Mouse (Mus musculus) forebrain, embryonic 10.5 days (tissue): ENCODE measurements around the gene Agk. TPM values are rescaled to one million over a fixed set of nuclear protein-coding genes. Genes with fewer than 3 reads are reported as not detected.
A peak's percentile ranks its signal among the peaks of the same experiment; 100 is the strongest.

ENCODE experiments used
- DNase-seq: peaks from one replicate; pipeline ENCODE4 v3.0.0-alpha.2; 2017; ENCODE audit warnings: low spot score; ENCODE audit errors: extremely low spot score
- H3K27ac ChIP-seq: fragments of 300-500 bp; sonication (generic); 2 replicates; pipeline ENCODE4 v1.5.1; 2016; ENCODE audit warnings: mild to moderate bottlenecking
- H3K27me3 ChIP-seq: fragments of 300-500 bp; sonication (generic); 2 replicates; pipeline ENCODE4 v1.6.1; 2016; ENCODE audit warnings: mild to moderate bottlenecking; ENCODE audit not compliant: poor library complexity, severe bottlenecking
- H3K36me3 ChIP-seq: fragments of 300-500 bp; sonication (generic); replicated peaks from 2 replicates; pipeline ENCODE4 v1.6.1; 2016; ENCODE audit warnings: mild to moderate bottlenecking, moderate library complexity
- H3K4me1 ChIP-seq: fragments of 300-500 bp; sonication (generic); 2 replicates; pipeline ENCODE4 v1.6.1; 2016
- H3K4me3 ChIP-seq: fragments of 300-500 bp; sonication (generic); 2 replicates; pipeline ENCODE4 v1.5.1; 2016; ENCODE audit warnings: mild to moderate bottlenecking, moderate library complexity
- H3K9me3 ChIP-seq: fragments of 300-500 bp; sonication (generic); 2 replicates; pipeline ENCODE4 v1.6.1; 2016; ENCODE audit warnings: mild to moderate bottlenecking, moderate library complexity
- WGBS: fragments of 180-500 bp; shearing (Covaris S2); methylation state at CpG from one replicate; pipeline ENCODE4 v1.1.7; 2016; 5-methylcytosine and 5-hydroxymethylcytosine counted together
- polyA plus RNA-seq: library from polyadenylated mRNA; unstranded; fragments of >200 nt; fragmentation: Nextera tagmentation; extraction: Ambion mirVana; gene quantifications from 2 replicates; pipeline ENCODE4 v1.2.1, GENCODE M21; 2016

The Agk gene
- polyA plus RNA-seq, 1 experiment from 2014 or later, result 46.7 TPM

DNA sequence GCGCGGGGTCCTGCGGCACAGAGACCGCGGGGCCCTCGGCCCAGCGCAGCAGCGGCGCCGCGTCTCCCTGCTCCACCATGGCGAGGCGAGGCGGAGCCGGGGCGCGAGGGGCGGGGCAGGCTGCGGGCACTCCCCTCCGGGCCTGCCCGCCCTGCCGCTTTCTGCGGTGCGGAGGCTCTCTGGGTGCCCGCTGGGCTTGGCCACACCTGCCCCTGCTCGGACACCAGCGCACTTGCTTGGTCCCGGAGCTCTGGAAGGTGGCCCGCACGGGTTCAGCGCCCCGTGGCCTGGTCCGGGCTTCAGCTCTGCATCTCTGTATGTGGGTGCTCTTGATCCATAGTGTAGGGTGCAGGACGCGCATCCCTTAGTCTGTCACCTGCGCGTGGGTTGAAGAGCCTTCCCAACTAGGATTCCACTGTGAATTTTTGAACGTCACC lies 111.1 kb downstream of the Agk start, which contains the start of gene E330009J07Rik:
Gene E330009J07Rik (minus strand): TSS at position 89 of the 437 bp plus-strand sequence.
- H3K27me3 ChIP-seq, result peaks cover 31% of the 10 kb centered on the region
- DNase-seq, result peak; percentile 76
- WGBS, result under 1% methylated on average over 38 of the region's 38 CpGs
- H3K36me3 ChIP-seq, result no peaks in the 10 kb centered on the region
- H3K9me3 ChIP-seq, result no peaks in the 10 kb centered on the region
- peaks cover 23% of the 10 kb centered on the region for H3K4me1 ChIP-seq
- H3K27ac ChIP-seq, result peak within 1 kb of the TSS; percentile 96
- H3K4me3 ChIP-seq, result peak within 1 kb of the TSS; percentile 93

DNA sequence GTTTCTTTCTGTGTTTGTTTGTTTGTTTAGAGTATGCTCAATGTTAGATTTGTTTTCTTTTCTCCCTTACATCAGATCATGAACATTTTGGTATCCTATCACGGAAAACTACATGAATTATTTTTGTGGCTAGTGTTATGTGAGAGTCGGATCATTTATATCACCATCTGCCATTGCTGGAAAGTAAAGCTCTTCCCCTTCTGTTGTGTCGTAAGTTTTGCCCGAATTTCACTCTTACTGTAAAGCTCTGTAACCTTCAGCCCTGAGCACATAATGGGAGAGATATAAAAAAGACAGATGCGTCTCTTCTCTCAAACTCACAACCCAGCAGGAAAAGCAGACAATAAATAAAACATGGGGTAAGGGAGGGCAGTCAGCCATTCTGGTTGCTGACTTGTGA lies 114.0 kb downstream of the Agk start, which contains the start of gene Wee2:
Gene Wee2 (plus strand): TSS at position 153 of the 400 bp plus-strand sequence.
- peaks cover 44% of the 10 kb centered on the region for H3K27me3 ChIP-seq
- H3K4me3 ChIP-seq, result no peak within 1 kb of the TSS
- H3K4me1 ChIP-seq, result peaks cover 18% of the 10 kb centered on the region
- no peak for DNase-seq
- H3K9me3 ChIP-seq, result no peaks in the 10 kb centered on the region
- WGBS, result 86% methylated on average over 5 of the region's 5 CpGs
- H3K27ac ChIP-seq, result no peak within 1 kb of the TSS
- H3K36me3 ChIP-seq, result no peaks in the 10 kb centered on the region

DNA sequence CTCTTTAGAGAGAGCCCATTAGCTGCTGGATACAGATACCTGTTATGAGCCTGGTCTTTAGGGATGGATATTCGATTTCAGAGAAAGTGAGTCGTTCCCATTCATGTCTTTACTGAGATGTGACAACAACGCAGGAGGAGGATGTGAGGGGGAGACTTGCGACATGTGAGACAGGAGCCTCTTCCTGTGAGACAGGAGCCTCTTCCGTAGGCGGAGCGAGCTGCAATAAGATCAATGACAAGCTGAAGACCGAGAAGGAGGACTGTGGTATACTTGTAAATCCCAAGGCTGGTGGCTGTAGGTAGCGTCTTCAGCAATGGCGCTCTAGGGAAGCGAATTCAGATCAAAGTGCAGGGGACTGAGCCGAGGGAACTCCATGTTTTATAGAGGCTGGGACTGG lies 114.8 kb downstream of the Agk start:
- no peak for DNase-seq
- WGBS, result 55% methylated on average over 12 of the region's 12 CpGs
- no peak overlapping the region for H3K27ac ChIP-seq
- H3K4me3 ChIP-seq, result no peak overlapping the region
- H3K27me3 ChIP-seq, result peaks cover 44% of the 10 kb centered on the region
- H3K36me3 ChIP-seq, result no peaks in the 10 kb centered on the region
- no peaks in the 10 kb centered on the region for H3K9me3 ChIP-seq
- H3K4me1 ChIP-seq, result peaks cover 10% of the 10 kb centered on the region

DNA sequence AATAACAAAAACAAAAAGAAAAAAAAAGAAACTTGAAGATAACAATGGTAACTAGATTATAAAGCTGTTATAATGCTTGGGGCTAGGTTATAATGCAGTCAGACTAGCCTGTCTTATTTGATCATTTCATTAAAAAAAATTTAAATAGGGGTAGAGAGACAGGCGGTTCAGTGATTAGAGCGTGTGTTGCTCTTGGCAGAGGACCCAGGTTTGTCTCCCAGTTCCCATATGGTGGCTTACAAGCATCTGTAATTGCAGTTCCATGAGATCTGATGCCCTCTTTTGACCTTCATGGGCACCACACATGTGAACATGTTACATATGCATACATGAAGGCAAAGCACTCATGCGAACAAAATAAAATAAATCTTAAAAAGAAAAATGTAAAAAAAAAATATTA lies 116.3 kb downstream of the Agk start:
- H3K36me3 ChIP-seq, result no peaks in the 10 kb centered on the region
- H3K9me3 ChIP-seq, result no peaks in the 10 kb centered on the region
- peaks cover 2% of the 10 kb centered on the region; the same call in 1 of the 2 replicates for H3K4me1 ChIP-seq
- WGBS, result 80% methylated on average over 3 of the region's 3 CpGs
- peaks cover 44% of the 10 kb centered on the region for H3K27me3 ChIP-seq
- no peak overlapping the region for H3K4me3 ChIP-seq
- no peak for DNase-seq
- no peak overlapping the region for H3K27ac ChIP-seq

DNA sequence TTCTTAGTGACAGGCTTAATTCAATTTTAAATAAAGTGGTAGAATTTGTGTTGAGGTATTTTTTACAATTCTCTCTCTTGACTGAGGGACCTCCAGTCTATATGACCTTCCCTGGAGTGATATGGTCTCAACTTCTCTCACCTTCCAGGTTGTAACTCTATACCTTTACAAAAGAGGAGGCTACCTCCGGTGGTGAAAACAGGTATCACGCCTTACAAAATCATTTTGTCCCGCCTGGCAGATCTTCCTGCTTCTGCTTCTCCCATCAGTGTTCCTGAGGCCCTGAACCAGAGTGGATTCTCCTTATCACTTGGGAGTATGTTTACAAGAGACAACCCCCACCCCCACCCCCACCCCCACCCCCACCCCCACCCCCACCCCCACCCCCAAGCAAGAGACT lies 116.8 kb downstream of the Agk start:
- Histone ChIP-seq H3K9me3 (no peaks in the 10 kb centered on the region), H3K27ac (no peak overlapping the region), H3K4me1 (no peaks in the 10 kb centered on the region), H3K36me3 (no peaks in the 10 kb centered on the region), H3K4me3 (no peak overlapping the region), H3K27me3 (peaks cover 40% of the 10 kb centered on the region)
- WGBS, result 39% methylated on average over 3 of the region's 3 CpGs
- no peak for DNase-seq

DNA sequence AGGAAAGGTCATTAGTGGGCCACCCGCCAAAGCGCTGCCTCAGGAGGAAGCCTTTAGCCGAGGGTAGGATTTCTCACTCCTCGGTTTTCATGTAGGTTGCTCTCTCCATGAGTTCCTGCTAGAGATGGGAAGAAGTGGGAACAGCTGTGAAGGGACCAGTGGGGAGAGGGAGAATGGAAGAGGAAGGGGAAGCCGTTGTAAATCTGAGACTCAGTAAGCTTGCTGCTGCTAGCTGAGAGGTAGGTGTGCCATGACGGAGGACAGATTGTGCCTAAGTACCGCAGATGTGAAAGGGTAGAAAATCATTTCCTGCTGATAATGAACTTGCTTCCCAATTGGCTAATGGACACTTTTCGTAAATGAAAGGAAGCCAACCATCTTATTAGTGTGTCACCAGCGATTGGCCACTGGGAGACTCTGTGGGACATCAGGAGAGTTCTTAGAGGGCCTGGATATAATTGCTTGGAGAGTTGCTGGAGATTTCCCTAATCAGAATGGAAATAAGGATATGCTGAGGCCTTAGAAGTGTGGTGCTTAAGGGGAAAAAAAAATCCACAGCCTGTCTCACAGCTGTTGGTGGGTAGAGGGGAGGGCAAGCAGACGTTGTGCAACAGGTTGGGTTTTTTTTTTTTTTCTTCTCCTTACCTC lies 118.4 kb downstream of the Agk start:
- DNase-seq, result no peak
- Histone ChIP-seq H3K4me1 (no peaks in the 10 kb centered on the region), H3K27me3 (peaks cover 23% of the 10 kb centered on the region), H3K36me3 (no peaks in the 10 kb centered on the region), H3K4me3 (no peak overlapping the region), H3K9me3 (no peaks in the 10 kb centered on the region), H3K27ac (no peak overlapping the region)
- 42% methylated on average over 10 of the region's 10 CpGs for WGBS

Other genes with a start within 250 kb of the Agk start
- 13.9 and 16.2 TPM in 2 replicates for gene E330009J07Rik, start 111.0 kb downstream of the Agk start, polyA plus RNA-seq
- 0.05 and 0.06 TPM in 2 replicates for gene Wee2, start 113.9 kb downstream of the Agk start, polyA plus RNA-seq
- gene Ssbp1, start 146.2 kb downstream of the Agk start, polyA plus RNA-seq, result 237 and 245 TPM in 2 replicates
- gene Tas2r137, start 166.1 kb downstream of the Agk start, polyA plus RNA-seq, result not detected in 2 replicates
- 0.19 and 0.21 TPM in 2 replicates for gene Tas2r108, start 168.4 kb downstream of the Agk start, polyA plus RNA-seq
- not detected in 2 replicates for gene Prss37, start 194.3 kb downstream of the Agk start, polyA plus RNA-seq
- gene Olfr461, start 229.9 kb downstream of the Agk start, polyA plus RNA-seq, result 0.10 and 0.24 TPM in 2 replicates
- not detected in 2 replicates for gene Olfr460, start 244.3 kb downstream of the Agk start, polyA plus RNA-seq